Mouse (Mus musculus) liver, postnatal 0 days (tissue): ENCODE results near the gene Atad1.

Experiments
- CTCF ChIP-seq: sonication (generic); IDR thresholded peaks from 2 replicates; pipeline ENCODE4 v1.5.1; 2016; ENCODE audit warnings: antibody characterized with exemption, low read depth
- EP300 ChIP-seq: IDR thresholded peaks from 2 replicates; pipeline ENCODE4 v1.6.1; 2016; ENCODE audit warnings: antibody characterized with exemption, low read depth, mild to moderate bottlenecking

DNA sequence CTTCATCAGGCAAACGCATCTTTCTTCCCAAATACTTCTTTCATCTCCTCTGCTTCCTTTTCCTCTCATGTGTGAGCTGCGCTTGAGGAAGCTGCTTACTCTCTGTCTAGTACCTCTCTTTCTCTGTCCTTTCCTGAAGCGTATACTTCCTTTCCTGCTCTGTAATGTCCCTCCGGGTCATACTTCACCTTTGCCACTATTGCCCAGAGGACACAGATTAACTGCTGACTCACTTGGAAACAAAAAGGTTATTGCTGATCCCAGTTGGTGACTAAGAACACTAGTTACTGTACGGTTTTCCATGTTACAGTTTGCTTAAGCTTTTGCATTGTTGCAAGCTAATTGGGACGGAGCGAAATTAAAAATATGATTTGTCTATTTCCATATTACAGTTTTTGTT is 1.7 kb downstream of the Atad1 start:
- TF ChIP-seq CTCF = no peak
- no peak for TF ChIP-seq EP300
